Mouse (Mus musculus) stomach, embryonic 16.5 days (tissue): ENCODE data around the gene Grip1. TPM values are rescaled to one million over a fixed set of nuclear protein-coding genes. Genes with fewer than 3 reads are reported as not detected.

ENCODE experiments used
- ATAC-seq: fragments of 200-750 bp; cut with Nextera tagmentation; 2 replicates; pipeline ENCODE4 v1.8.0; 2017; ENCODE audit warnings: moderate number of reproducible peaks, moderate TSS enrichment; ENCODE audit not compliant: insufficient read depth, low FRiP score
- H3K27ac ChIP-seq: fragments of 300-500 bp; sonication (generic); 2 replicates; pipeline ENCODE4 v1.5.1; 2014; ENCODE audit warnings: low read length
- H3K27me3 ChIP-seq: fragments of 300-500 bp; sonication (generic); 2 replicates; pipeline ENCODE4 v1.6.1; 2014; ENCODE audit warnings: low read length, control low read depth, mixed read lengths; ENCODE audit not compliant: control insufficient read depth, insufficient read depth
- H3K36me3 ChIP-seq: fragments of 300-500 bp; sonication (generic); 2 replicates; pipeline ENCODE4 v1.6.1; 2014; ENCODE audit warnings: low read length; ENCODE audit not compliant: control insufficient read depth, insufficient read depth
- H3K4me1 ChIP-seq: fragments of 300-500 bp; sonication (generic); 2 replicates; pipeline ENCODE4 v1.6.1; 2014; ENCODE audit warnings: low read length, control low read depth, mixed read lengths; ENCODE audit not compliant: control insufficient read depth, insufficient read depth
- H3K4me2 ChIP-seq: fragments of 300-500 bp; sonication (generic); 2 replicates; pipeline ENCODE4 v1.6.1; 2014; ENCODE audit warnings: low read depth, low read length, mixed read lengths
- H3K4me3 ChIP-seq: fragments of 300-500 bp; sonication (generic); replicated peaks from 2 replicates; pipeline ENCODE4 v1.5.1; 2014; ENCODE audit warnings: mild to moderate bottlenecking, low read length
- H3K9ac ChIP-seq: fragments of 300-500 bp; sonication (generic); 2 replicates; pipeline ENCODE4 v1.6.1; 2014; ENCODE audit warnings: low read length
- H3K9me3 ChIP-seq: fragments of 300-500 bp; sonication (generic); replicated peaks from 2 replicates; pipeline ENCODE4 v1.6.1; 2016; ENCODE audit warnings: low read length, control low read depth; ENCODE audit not compliant: control insufficient read depth
- WGBS: fragments of 180-500 bp; shearing (Covaris S2); extraction: QIAGEN DNeasy Blood & Tissue Kit; methylation state at CpG from one replicate; pipeline ENCODE4 v1.1.7; 2014; 5-methylcytosine and 5-hydroxymethylcytosine counted together
- polyA plus RNA-seq: library from polyadenylated mRNA; unstranded; fragments of >200 nt; fragmentation: Nextera tagmentation; extraction: Ambion mirVana; gene quantifications from 2 replicates; pipeline ENCODE4 v1.2.1, GENCODE M21; 2015

The Grip1 gene
- polyA plus RNA-seq, 1 experiment from 2014 or later: 1.8 TPM

- H3K4me1 ChIP-seq: no peaks in the 10 kb centered on the region
- H3K27me3 ChIP-seq: no peaks in the 10 kb centered on the region
- no peak overlapping the region for H3K9ac ChIP-seq
- H3K4me2 ChIP-seq: no peak overlapping the region
- H3K4me3 ChIP-seq: no peak overlapping the region
- ATAC-seq: no peak
- H3K9me3 ChIP-seq: no peaks in the 10 kb centered on the region
- no peak overlapping the region for H3K27ac ChIP-seq
- WGBS: 69% methylated on average over 9 of the region's 9 CpGs
- H3K36me3 ChIP-seq: no peaks in the 10 kb centered on the region
These were observed 270.0 kb downstream of the Grip1 start for GRCm38 (mm10) chr10:119723671-119724070.

DNA sequence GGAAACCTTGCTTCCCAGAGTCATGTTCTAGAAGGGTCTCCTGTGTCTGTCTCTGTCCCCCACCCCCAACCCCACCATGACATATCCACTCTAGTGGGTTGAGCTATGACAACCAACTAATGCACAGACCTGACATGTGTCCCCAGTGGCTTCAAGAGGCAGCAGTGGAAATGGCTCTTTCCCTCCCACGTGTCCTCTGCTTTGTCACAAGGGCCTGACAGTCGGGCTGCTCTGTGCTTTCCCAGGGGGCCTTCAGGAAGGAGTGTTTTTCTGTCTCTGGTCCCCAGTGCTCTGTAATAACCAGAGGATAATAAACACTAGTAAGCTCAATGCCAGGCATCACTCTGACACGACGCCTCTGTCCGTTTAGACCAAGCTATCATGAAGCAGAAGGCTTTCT lies 271.7 kb downstream of the Grip1 start:
- Histone ChIP-seq H3K36me3 (no peaks in the 10 kb centered on the region), H3K4me2 (no peak overlapping the region), H3K4me1 (no peaks in the 10 kb centered on the region), H3K27me3 (no peaks in the 10 kb centered on the region), H3K9me3 (no peaks in the 10 kb centered on the region), H3K9ac (no peak overlapping the region), H3K27ac (no peak overlapping the region), H3K4me3 (no peak overlapping the region)
- ATAC-seq: no peak
- WGBS: 70% methylated on average over 5 of the region's 5 CpGs

- no peak for ATAC-seq
- H3K9me3 ChIP-seq: no peaks in the 10 kb centered on the region
- H3K27me3 ChIP-seq: no peaks in the 10 kb centered on the region
- 66% methylated on average over 7 of the region's 7 CpGs for WGBS
- no peak overlapping the region for H3K27ac ChIP-seq
- no peak overlapping the region for H3K4me2 ChIP-seq
- no peak overlapping the region for H3K4me3 ChIP-seq
- H3K4me1 ChIP-seq: no peaks in the 10 kb centered on the region
- H3K9ac ChIP-seq: no peak overlapping the region
- no peaks in the 10 kb centered on the region for H3K36me3 ChIP-seq
These were observed 272.3 kb downstream of the Grip1 start for GRCm38 (mm10) chr10:119725966-119726365.

DNA sequence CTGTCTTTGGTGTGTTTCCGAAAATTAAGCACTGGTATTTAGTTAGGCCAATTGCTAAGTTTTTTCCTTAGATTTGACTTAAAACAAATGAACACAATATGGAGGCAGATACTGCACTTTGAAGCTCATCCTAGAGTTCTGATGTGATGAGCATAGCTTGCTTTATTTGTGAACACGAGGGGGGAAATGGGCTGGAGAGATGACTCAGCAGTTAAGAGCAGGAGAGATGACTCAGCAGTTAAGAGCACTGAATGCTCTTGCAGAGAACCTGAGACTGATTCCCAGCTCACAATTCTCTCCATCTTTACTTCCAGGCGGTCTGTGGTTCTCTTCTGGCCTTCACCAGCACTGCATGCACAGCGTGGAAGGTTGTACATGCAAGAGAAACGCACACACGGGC lies 273.3 kb downstream of the Grip1 start:
- H3K9ac ChIP-seq: no peak overlapping the region
- H3K4me1 ChIP-seq: no peaks in the 10 kb centered on the region
- no peak overlapping the region for H3K4me2 ChIP-seq
- H3K27me3 ChIP-seq: no peaks in the 10 kb centered on the region
- 82% methylated on average over 6 of the region's 6 CpGs for WGBS
- H3K9me3 ChIP-seq: no peaks in the 10 kb centered on the region
- ATAC-seq: no peak
- no peak overlapping the region for H3K4me3 ChIP-seq
- no peaks in the 10 kb centered on the region for H3K36me3 ChIP-seq
- H3K27ac ChIP-seq: no peak overlapping the region

GRCm38 (mm10) chr10:119730206-119730605 lies 276.6 kb downstream of the Grip1 start:
- 39% methylated on average over 5 of the region's 5 CpGs for WGBS
- Histone ChIP-seq H3K4me3 (no peak overlapping the region), H3K27me3 (no peaks in the 10 kb centered on the region), H3K9ac (no peak overlapping the region), H3K36me3 (no peaks in the 10 kb centered on the region), H3K4me1 (no peaks in the 10 kb centered on the region), H3K4me2 (no peak overlapping the region), H3K27ac (no peak overlapping the region), H3K9me3 (no peaks in the 10 kb centered on the region)
- ATAC-seq: no peak

DNA sequence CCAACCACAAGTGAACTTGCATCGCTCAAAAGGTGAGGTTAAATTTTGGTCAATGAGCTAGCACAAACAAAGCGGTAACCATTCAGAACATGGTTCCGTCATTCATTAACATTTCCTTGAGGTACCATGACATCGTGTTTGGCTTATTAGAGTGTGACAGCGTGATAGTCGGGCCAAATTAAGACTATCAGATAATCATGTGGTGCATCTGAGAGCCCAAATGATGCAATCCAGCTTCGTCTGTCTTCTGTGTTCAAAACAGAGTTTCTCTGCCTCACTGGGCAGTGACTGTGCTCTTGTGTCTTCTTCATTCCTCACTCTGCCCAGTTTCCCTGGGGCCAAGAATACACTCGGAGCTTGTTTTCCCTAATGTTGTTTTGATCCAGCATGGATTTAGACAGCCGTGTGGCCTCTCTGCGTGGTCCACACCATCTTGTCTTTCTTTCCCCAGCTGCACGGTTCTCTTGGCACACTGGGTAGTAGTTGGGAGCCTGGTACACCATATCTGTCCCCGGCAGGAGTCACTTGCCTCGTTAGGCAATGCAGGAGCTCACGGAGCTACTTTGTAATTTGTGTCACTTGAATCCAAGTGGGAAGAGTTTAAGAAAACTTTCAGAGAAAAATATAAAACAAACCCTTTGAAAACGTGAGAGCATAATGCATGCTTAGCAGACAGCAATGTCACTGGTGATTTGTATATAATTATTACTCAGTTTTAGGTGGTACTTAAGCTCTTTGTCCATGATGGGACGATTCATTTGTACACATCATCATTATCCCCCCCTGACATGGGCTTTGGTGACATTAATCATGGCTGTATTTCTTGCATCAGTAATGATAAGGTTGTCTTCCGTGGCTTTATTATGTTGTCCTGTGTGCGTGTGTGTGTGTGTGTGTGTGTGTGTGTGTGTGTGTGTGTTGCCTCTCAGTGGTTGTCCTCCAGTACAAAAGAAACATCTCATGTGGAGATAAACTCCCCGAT lies 281.7 kb downstream of the Grip1 start:
- no peak for ATAC-seq
- 73% methylated on average over 19 of the region's 19 CpGs for WGBS

GRCm38 (mm10) chr10:119739466-119739865 lies 285.8 kb downstream of the Grip1 start:
- Histone ChIP-seq H3K4me3 (no peak overlapping the region), H3K9ac (no peak overlapping the region), H3K27me3 (no peaks in the 10 kb centered on the region), H3K9me3 (no peaks in the 10 kb centered on the region), H3K4me1 (no peaks in the 10 kb centered on the region), H3K4me2 (no peak overlapping the region), H3K27ac (no peak overlapping the region), H3K36me3 (no peaks in the 10 kb centered on the region)
- WGBS: 83% methylated on average over 7 of the region's 7 CpGs
- no peak for ATAC-seq

More for the DNA sequence above, 281.7 kb downstream of the Grip1 start:
- Histone ChIP-seq H3K27ac (no peak overlapping the region), H3K4me3 (no peak overlapping the region), H3K4me2 (no peak overlapping the region), H3K9ac (no peak overlapping the region), H3K27me3 (no peaks in the 10 kb centered on the region), H3K9me3 (no peaks in the 10 kb centered on the region), H3K4me1 (no peaks in the 10 kb centered on the region), H3K36me3 (no peaks in the 10 kb centered on the region)

- Histone ChIP-seq H3K9me3 (no peaks in the 10 kb centered on the region), H3K4me2 (no peak overlapping the region), H3K4me3 (no peak overlapping the region), H3K27me3 (no peaks in the 10 kb centered on the region), H3K4me1 (no peaks in the 10 kb centered on the region), H3K27ac (no peak overlapping the region), H3K9ac (no peak overlapping the region), H3K36me3 (no peaks in the 10 kb centered on the region)
- ATAC-seq: no peak
- WGBS: 63% methylated on average over 8 of the region's 8 CpGs
These were observed 289.1 kb downstream of the Grip1 start for GRCm38 (mm10) chr10:119742722-119743121.

DNA sequence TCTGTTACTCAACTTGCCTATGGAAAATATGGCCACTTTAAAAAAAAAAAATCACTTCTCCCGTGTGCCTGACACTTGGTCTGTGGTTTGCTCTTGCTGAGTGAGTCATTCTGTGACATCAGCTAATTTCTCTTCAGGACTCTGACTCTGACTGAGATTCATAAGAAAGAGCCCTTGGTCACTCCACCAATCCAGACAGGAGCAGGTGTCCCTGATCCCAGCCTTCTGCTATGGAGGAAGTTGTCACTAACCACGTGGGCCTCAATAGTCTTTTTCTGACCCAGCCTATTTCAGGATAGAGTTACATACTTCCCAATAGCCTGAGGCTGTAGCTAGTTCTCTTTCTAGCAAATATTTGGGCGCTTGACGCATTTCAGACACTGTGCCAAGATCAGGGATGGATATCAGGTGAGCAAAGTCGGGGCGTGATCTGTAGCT lies 298.8 kb downstream of the Grip1 start:
- H3K9me3 ChIP-seq: no peaks in the 10 kb centered on the region
- H3K9ac ChIP-seq: no peak overlapping the region
- no peak for ATAC-seq
- H3K4me2 ChIP-seq: no peak overlapping the region
- no peak overlapping the region for H3K4me3 ChIP-seq
- H3K36me3 ChIP-seq: no peaks in the 10 kb centered on the region
- no peaks in the 10 kb centered on the region for H3K4me1 ChIP-seq
- 60% methylated on average over 6 of the region's 6 CpGs for WGBS
- H3K27ac ChIP-seq: no peak overlapping the region
- no peaks in the 10 kb centered on the region for H3K27me3 ChIP-seq
